Mouse (Mus musculus) lung, postnatal 0 days (tissue): Measurements from ENCODE around the gene Cacng3.

Experiments used
- CTCF ChIP-seq: IDR thresholded peaks from 2 replicates; pipeline ENCODE4 v1.5.1; 2016; ENCODE audit warnings: antibody characterized with exemption, mild to moderate bottlenecking
- EP300 ChIP-seq: IDR thresholded peaks from 2 replicates; pipeline ENCODE4 v1.6.1; 2016; ENCODE audit warnings: antibody characterized with exemption, mild to moderate bottlenecking, control low read depth

GRCm38 (mm10) chr7:122656671-122657070 lies 13.6 kb upstream of the Cacng3 start:
- TF ChIP-seq CTCF (no peak), EP300 (no peak)
